Mouse (Mus musculus): ENCODE measurements at regions not wholly inside any gene's neighbourhood (a gene's known extent, or its start where the extent isn't known, plus 50 kb on each side); places are given as distances from the start of the nearest gene placed in this dataset.
"Not testable (repeated sequence)": the region's sequence is repeated elsewhere in the genome, so short reads cannot be mapped to it uniquely, and the experiment has no call there.

DNA sequence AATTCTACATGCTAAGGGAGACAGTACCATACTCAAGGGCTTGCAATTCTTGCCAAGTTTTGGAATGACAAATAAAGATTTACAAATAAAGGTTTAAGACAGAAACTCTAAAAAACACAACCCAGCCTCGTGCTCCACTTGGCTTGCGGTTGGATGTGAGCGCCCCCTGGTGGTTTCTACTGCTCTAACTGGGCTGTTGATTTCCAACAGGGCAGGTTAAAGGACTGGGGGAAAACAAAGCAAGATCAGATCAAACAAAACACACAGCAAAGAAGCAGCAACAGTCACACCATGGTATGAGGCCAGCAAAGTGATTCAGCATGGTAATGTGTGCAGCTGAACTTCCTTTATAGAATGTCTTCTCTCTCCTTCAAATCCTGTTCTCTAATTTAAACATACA lies 339.2 kb downstream of the Adam3 start:
- Histone ChIP-seq H3K9me3 (no peaks in the 10 kb centered on the region), H3K4me1 (peaks cover 21% of the 10 kb centered on the region), H3K36me3 (replicated peaks) (no peaks in the 10 kb centered on the region), H3K4me3 (no peak overlapping the region), H3K27me3 (replicated peaks; ENCODE audit: low read depth, poor library complexity, severe bottlenecking) (no peaks in the 10 kb centered on the region), H3K27ac (replicated peaks) (no peak overlapping the region)
- peak; percentile 87 for DNase-seq (ENCODE audit: low spot score)
- 7% methylated on average over 3 of the region's 3 CpGs for WGBS

DNA sequence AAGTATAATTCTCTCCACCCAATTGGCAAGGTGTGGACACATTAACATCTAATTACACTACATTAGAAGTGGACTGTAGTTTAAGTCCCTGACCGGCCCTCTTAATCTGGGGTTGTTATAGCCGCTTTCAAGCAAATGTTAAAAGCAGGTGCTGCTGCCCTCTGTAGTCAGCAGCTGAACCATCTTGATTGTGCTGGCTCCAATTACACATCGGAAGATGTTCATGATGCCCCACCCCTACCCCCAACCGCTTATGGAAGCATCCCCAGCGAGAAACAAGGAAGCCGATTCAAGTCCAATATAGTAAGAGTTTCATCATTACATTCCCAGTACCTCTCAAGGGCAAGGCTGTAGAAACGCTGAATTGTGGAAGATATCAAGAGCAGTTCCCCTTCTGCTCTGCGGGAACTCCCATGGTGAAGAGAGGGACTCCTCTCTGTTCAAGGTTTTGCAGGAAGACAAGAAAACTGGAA lies 341.7 kb downstream of the Adam3 start:
- 73% methylated on average over 8 of the region's 8 CpGs for WGBS
- Histone ChIP-seq H3K36me3 (replicated peaks) (no peaks in the 10 kb centered on the region), H3K27me3 (replicated peaks; ENCODE audit: low read depth, poor library complexity, severe bottlenecking) (no peaks in the 10 kb centered on the region), H3K4me1 (peaks cover 21% of the 10 kb centered on the region), H3K4me3 (no peak overlapping the region), H3K27ac (replicated peaks) (no peak overlapping the region), H3K9me3 (no peaks in the 10 kb centered on the region)
- DNase-seq (ENCODE audit: low spot score) = no peak

DNA sequence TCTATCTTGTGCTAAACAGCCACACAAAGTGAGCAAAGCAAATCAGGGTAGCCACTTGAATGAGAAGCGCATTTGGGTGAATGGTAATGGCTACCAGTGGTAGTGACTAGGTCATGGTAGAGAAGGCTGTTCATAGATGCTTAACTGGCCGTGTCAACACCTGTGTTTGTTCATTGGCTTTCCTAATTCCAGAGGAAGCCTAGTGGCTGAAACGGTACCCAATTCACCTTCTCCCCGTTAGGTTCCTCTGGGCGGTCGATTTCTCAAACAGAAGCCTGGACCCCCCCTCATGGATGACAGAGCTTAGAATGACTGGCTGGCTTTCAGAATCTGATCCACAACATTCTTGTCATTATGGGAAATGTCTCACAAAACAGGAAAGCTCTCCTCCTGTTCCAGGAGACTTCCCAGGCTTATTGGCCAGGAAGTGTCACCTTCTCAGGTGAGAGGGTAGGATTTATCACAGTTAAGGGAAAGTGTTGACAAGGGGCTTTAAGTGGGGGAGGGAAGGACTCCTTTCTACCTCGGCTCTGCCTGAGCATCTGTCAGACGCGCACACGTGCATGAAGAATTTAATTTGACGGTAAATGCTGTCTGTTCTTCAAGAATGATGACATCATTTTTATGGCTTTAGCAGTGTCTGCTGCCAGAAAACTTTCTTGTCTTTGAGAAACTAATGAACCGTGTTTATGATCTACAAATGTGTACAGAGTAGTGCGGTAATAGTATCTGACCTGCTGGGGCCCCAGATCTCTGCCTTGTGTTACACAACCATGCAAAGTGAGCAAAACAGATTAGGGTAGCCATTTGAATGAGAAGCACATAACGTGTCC lies 342.3 kb downstream of the Adam3 start:
- Histone ChIP-seq H3K27ac (replicated peaks) (no peak overlapping the region), H3K4me1 (peaks cover 21% of the 10 kb centered on the region), H3K27me3 (replicated peaks; ENCODE audit: low read depth, poor library complexity, severe bottlenecking) (no peaks in the 10 kb centered on the region), H3K4me3 (no peak overlapping the region), H3K9me3 (no peaks in the 10 kb centered on the region), H3K36me3 (replicated peaks) (no peaks in the 10 kb centered on the region)
- WGBS = 84% methylated on average over 14 of the region's 14 CpGs
- DNase-seq (ENCODE audit: low spot score) = no peak

DNA sequence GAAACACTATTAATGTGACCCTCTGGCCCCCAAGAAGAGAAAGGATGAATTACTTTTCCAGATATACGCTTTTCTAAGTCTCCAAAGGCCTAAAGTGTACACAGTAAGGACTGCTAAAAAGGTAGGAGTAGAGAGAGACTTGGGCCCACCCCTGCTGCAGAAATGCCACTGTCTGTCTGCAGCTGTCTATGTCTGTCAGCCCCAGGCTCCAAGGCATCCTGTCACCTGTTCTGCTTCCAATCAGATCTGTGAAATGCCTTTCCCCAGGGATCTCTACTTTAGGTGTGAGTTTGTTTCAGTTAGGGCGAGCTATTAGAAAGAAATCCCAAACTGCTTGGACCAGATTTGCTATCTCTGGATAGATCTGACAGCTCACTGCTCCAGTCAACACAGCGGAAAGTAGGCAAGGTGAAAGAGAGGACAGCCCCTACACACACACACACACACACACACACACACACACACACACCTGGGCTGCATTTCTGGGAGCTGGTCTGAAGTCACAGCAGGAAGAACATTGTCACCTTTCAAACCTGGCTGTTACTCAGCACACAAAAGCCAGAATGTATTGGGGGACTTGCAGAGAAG lies 343.9 kb downstream of the Adam3 start:
- 75% methylated on average over 3 of the region's 3 CpGs for WGBS
- Histone ChIP-seq H3K27ac (replicated peaks) (no peak overlapping the region), H3K9me3 (no peaks in the 10 kb centered on the region), H3K27me3 (replicated peaks; ENCODE audit: low read depth, poor library complexity, severe bottlenecking) (no peaks in the 10 kb centered on the region), H3K4me3 (no peak overlapping the region), H3K4me1 (peaks cover 21% of the 10 kb centered on the region), H3K36me3 (replicated peaks) (no peaks in the 10 kb centered on the region)
- no peak for DNase-seq (ENCODE audit: low spot score)

DNA sequence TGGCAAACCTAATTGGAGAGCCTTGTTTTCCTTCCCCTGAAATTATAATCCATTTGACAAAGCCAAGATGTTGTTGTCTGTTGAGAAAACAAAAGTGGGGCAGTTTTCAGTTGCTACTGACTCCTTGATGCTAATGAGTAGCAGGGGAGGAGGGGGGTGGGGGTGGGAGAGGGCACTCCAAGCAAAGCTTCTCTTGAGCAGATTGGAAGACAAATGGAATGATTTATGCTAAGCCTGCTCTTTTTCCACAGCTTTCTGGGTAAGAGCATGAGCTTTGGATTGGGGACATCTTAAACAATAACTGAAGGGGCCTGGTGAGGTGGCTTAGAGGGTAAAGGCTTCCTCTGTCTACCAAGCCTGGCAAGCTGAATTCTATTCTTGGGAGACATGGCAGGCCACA lies 347.6 kb downstream of the Adam3 start:
- DNase-seq (ENCODE audit: low spot score) = no peak
- H3K4me3 ChIP-seq = no peak overlapping the region
- peaks cover 11% of the 10 kb centered on the region for H3K4me1 ChIP-seq
- no peaks in the 10 kb centered on the region for H3K36me3 ChIP-seq (replicated peaks)
- no peaks in the 10 kb centered on the region for H3K9me3 ChIP-seq
- no peaks in the 10 kb centered on the region for H3K27me3 ChIP-seq (replicated peaks; ENCODE audit: low read depth, poor library complexity, severe bottlenecking)
- H3K27ac ChIP-seq (replicated peaks) = no peak overlapping the region

DNA sequence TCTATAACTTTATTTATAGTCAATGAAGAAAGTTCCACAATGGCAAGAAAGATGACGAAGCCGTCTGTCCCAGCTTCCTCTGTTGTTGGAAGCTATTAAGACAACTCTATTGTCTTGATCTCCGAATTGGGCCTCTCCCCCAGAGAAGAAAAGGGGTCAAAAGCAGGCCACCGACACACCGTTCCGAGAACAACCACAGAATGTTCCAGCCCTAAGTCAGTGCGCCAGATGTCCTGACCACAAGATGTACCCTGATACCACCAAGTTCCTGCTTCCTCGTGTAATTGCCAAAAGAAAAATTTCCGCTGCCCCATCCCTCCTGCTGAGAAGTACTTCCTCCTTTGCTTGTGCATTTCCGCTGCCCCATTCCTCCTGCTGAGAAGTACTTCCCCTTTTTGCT lies 348.8 kb downstream of the Adam3 start:
- H3K4me3 ChIP-seq; DNase-seq (ENCODE audit: low spot score); H3K27ac ChIP-seq (replicated peaks); H3K27me3 ChIP-seq (replicated peaks; ENCODE audit: low read depth, poor library complexity, severe bottlenecking); H3K36me3 ChIP-seq (replicated peaks); H3K4me1 ChIP-seq; H3K9me3 ChIP-seq: not testable (repeated sequence)
- 91% methylated on average over 10 of the region's 10 CpGs for WGBS

DNA sequence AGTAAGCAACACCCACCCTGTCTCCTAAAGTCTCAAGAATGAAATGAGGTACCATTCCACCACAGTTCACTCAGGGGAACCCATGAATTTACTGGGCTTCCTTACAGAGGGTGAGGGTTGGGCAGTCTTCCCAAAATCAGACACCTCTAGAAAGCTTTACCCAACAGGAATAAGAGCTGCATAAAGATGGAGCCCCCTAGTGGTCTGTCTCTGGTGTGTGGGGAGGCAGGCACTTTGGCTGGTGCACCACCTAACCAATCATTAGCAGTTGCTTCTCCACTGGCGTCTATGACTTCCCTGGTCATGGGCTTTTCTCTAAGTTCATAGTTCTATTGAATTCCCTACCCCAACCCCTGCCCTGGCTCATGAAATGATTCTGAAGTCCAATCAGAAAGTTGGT lies 351.1 kb downstream of the Adam3 start:
- H3K9me3 ChIP-seq = no peaks in the 10 kb centered on the region
- DNase-seq (ENCODE audit: low spot score) = no peak
- no peak overlapping the region for H3K4me3 ChIP-seq
- no peaks in the 10 kb centered on the region for H3K27me3 ChIP-seq (replicated peaks; ENCODE audit: low read depth, poor library complexity, severe bottlenecking)
- no peak overlapping the region for H3K27ac ChIP-seq (replicated peaks)
- H3K36me3 ChIP-seq (replicated peaks) = no peaks in the 10 kb centered on the region
- 83% methylated on average over 1 of the region's 1 CpGs for WGBS
- H3K4me1 ChIP-seq = no peaks in the 10 kb centered on the region

DNA sequence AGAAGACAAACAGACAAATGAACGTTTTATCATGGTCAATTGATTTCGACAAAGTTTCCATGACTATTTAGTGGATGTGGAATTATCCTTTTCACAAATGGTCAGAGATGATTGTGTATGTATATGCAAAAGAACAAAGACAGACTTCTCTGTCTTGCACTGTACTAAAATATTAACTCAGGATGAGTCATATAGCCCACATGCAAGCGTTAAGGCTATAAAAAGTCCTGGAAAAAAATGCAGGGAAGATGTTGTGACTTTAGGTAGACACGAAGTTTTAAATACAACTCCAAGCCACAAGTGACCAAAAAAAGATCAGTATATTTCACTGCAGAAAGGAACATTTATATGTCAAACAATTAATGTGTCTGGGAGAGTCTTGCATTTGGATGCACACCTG lies 353.6 kb downstream of the Adam3 start:
- Histone ChIP-seq H3K27ac (replicated peaks) (no peak overlapping the region), H3K9me3 (no peaks in the 10 kb centered on the region), H3K4me1 (no peaks in the 10 kb centered on the region), H3K4me3 (no peak overlapping the region), H3K27me3 (replicated peaks; ENCODE audit: low read depth, poor library complexity, severe bottlenecking) (no peaks in the 10 kb centered on the region), H3K36me3 (replicated peaks) (no peaks in the 10 kb centered on the region)
- no peak for DNase-seq (ENCODE audit: low spot score)
- 90% methylated on average over 4 of the region's 4 CpGs for WGBS

DNA sequence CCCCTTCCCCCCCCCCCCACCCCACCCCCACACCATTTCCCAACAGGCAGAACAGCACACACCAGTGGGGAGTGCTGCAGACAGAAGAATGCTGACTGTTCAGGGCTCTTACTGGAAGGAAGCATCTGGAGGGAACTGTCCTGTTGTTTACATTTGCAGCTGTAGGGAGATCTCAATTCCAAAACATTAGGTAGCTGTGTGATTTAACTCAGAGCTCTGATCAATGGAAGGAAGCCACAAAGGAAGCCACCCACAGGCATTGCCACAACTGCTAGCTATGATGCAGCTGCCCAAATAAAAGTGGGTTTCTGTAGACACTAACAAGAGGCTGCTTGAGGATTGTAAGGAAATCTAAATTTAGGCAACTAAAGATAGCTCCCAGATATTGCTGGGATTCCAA lies 359.7 kb downstream of the Adam3 start:
- H3K4me1 ChIP-seq = no peaks in the 10 kb centered on the region
- no peaks in the 10 kb centered on the region for H3K27me3 ChIP-seq (replicated peaks; ENCODE audit: low read depth, poor library complexity, severe bottlenecking)
- no peak for DNase-seq (ENCODE audit: low spot score)
- no peaks in the 10 kb centered on the region for H3K36me3 ChIP-seq (replicated peaks)
- H3K4me3 ChIP-seq = no peak overlapping the region
- no peak overlapping the region for H3K27ac ChIP-seq (replicated peaks)
- no peaks in the 10 kb centered on the region for H3K9me3 ChIP-seq

DNA sequence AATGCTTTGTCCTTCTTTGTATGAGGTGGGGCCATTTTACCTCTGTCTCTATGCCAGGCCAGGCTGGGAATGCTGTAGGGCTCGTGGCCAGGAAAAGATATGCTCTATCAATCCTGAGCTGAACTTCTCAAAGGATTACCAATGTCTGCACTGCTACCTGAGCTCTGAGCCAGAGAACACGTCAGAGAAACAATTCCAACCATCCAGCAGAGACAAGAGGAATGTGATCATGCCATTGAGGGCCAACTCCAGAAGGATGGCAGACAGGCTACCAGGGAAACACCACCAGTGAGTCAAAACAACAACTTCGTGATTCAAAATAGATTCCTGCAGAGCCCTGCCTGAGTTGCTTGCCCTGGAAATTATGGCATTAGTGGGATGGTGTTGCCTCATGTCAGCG lies 361.0 kb downstream of the Adam3 start:
- H3K4me1 ChIP-seq = no peaks in the 10 kb centered on the region
- DNase-seq (ENCODE audit: low spot score) = no peak
- no peak overlapping the region for H3K27ac ChIP-seq (replicated peaks)
- H3K4me3 ChIP-seq = no peak overlapping the region
- no peaks in the 10 kb centered on the region for H3K9me3 ChIP-seq
- no peaks in the 10 kb centered on the region for H3K36me3 ChIP-seq (replicated peaks)
- no peaks in the 10 kb centered on the region for H3K27me3 ChIP-seq (replicated peaks; ENCODE audit: low read depth, poor library complexity, severe bottlenecking)
- 84% methylated on average over 4 of the region's 4 CpGs for WGBS

DNA sequence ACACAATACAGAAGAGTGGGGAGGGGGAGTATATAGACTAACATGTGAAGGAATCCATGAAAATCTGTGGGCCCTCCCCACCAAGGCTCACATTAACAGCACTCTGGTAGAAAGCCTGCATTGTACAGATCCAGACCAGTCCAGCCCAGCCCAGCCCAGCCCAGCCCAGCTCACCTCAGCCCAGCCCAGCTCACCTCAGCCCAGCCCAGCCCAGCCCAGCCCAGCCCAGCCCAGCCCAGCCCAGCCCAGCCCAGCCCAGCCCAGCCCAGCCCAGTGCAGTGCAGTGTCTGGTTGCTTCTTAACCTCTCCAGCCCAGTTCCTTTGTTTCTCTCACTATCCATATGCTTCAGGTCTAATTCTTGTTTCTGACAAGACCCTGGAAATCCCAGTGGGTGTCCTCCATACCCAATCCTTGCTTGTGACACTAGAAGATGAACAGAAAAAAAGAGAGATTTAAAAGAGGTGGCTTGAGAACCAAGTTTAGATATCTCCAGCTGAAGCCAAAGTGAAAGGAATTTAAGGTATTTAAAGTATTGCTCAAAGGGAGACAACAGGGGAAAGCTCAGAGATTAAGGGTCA lies 366.5 kb downstream of the Adam3 start:
- H3K27me3 ChIP-seq (replicated peaks; ENCODE audit: low read depth, poor library complexity, severe bottlenecking) = no peaks in the 10 kb centered on the region
- H3K36me3 ChIP-seq (replicated peaks) = no peaks in the 10 kb centered on the region
- DNase-seq (ENCODE audit: low spot score) = peak; percentile 45
- no peak overlapping the region for H3K4me3 ChIP-seq
- H3K9me3 ChIP-seq = no peaks in the 10 kb centered on the region
- H3K27ac ChIP-seq (replicated peaks) = peak overlapping the region; percentile 48; the same call in 1 of the 2 replicates
- peaks cover 9% of the 10 kb centered on the region; the same call in 1 of the 2 replicates for H3K4me1 ChIP-seq

DNA sequence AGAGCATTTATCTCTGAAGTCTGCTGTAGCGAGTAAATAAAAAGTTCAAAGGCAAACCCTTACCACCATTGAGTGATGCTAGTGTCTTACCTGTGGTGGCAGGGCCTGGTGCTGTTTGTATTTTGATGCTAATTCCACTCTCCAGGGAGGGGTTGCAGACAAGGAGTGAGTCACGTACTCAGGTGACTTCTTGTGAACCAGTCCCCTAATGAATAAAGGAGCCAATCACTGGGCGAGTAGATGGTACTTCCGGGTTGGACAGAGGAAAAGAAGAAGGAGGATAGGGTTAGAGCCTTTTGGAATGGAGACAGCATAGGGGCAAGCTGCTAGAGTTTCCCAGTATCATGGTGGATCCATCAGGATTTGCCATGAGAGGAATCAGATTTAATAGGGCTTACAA lies 370.5 kb downstream of the Adam3 start:
- no peak for DNase-seq (ENCODE audit: low spot score)
- no peaks in the 10 kb centered on the region for H3K27me3 ChIP-seq (replicated peaks; ENCODE audit: low read depth, poor library complexity, severe bottlenecking)
- no peak overlapping the region for H3K4me3 ChIP-seq
- peaks cover 25% of the 10 kb centered on the region for H3K4me1 ChIP-seq
- H3K9me3 ChIP-seq = no peaks in the 10 kb centered on the region
- 85% methylated on average over 4 of the region's 4 CpGs for WGBS
- H3K36me3 ChIP-seq (replicated peaks) = no peaks in the 10 kb centered on the region
- no peak overlapping the region for H3K27ac ChIP-seq (replicated peaks)

DNA sequence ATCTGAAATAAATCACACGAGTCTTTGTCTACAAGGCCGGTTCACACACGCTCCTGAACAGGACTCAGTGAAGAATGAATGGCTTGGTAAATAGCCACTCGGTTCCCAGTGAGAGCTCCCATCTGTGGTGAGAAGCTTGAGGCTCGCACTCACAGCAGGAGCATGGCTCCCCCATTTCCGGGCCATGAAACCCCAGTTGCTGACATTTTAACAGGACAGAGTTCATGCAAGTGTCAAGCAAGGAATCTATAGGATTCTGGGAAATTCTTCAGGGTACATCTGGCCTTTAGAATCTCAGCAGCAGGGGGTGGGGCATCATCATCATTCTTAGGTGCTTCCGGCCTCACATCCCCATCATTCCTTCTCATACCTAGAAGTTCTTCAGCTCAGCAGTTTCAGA lies 371.8 kb downstream of the Adam3 start:
- no peaks in the 10 kb centered on the region for H3K36me3 ChIP-seq (replicated peaks)

More for the DNA sequence above, 371.8 kb downstream of the Adam3 start:
- no peak overlapping the region for H3K4me3 ChIP-seq
- no peaks in the 10 kb centered on the region for H3K9me3 ChIP-seq
- H3K27me3 ChIP-seq (replicated peaks; ENCODE audit: low read depth, poor library complexity, severe bottlenecking) = no peaks in the 10 kb centered on the region
- H3K27ac ChIP-seq (replicated peaks) = no peak overlapping the region
- peaks cover 20% of the 10 kb centered on the region for H3K4me1 ChIP-seq
- WGBS = 81% methylated on average over 7 of the region's 7 CpGs
- no peak for DNase-seq (ENCODE audit: low spot score)
